Mouse (Mus musculus) right cerebral cortex, postnatal 10 days (tissue): ENCODE measurements at regions not wholly inside any gene's neighbourhood (a gene's known extent, or its start where the extent isn't known, plus 50 kb on each side); places are given as distances from the start of the nearest gene placed in this dataset.

Source experiments
- DNase-seq, 2 experiments: peaks; one replicate each; pipeline ENCODE4 v3.0.0; 2021; ENCODE audit warnings: low spot score in 2 of 2

DNA sequence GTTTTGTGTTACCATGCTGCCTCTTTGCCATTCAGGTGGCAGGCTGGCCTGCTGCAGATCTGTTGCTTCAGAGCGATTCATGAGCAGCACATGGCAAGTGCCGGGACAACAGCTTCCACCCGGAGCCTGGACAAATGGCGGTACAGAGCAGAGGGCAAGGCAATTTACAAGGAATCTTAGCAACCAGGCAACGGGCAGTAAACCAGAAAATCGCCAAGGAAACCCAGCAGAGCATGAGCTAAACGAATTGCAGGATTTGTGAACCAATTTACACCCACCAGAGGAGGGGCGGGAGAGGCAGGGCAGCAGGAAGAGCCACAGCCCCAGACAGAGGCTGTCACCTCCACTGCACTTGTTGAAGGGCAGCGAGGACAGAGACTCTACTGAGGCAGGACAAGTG, 60.5 kb upstream of the Loxl4 start:
- DNase-seq = peak; percentile 76 to 84

- DNase-seq = no peak
Measured at GRCm38 (mm10) chr19:42669886-42670285, 57.3 kb upstream of the Loxl4 start.

DNA sequence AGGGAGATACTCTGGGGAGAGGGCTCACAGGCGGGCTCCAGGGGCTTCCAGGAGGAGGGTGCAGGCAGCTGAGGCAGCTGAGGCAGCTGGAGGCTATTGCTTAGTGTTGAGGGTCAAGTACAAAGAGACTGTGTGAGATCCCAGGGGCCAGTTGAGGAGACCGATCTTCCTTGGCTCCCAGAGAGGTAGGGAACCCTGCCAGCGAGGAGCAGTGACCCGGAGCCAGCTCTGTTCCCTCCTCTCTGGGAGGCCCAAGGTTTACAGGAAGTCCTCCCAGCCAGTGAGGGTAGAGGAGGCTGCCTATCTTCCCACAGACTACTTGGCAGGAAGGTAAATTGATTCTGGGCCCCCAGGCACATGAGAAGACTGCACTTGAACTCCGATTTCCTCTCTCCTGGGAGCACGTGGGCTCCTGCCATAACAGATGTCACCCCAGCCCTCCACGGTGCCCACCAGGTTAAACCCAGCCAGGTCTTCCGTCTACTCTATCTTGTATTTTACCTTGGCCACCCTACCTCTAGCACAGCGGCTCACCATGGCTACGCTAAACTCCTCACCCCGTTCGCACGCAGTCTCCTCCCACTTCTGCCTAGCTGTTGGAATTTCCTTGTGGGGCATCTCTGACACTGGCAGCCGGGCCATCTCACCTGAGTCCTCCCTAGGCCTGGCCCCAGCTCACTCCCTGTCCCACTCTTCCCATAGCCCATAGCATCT, 55.9 kb upstream of the Loxl4 start:
- peak in 1 of 2 experiments; percentile 35 for DNase-seq

- DNase-seq = peak in 1 of 2 experiments; percentile 11
Measured at GRCm38 (mm10) chr19:42666906-42667305, 54.3 kb upstream of the Loxl4 start.
